Mouse (Mus musculus): ENCODE results near the gene Rasal1.

Gene Rasal1

DNA sequence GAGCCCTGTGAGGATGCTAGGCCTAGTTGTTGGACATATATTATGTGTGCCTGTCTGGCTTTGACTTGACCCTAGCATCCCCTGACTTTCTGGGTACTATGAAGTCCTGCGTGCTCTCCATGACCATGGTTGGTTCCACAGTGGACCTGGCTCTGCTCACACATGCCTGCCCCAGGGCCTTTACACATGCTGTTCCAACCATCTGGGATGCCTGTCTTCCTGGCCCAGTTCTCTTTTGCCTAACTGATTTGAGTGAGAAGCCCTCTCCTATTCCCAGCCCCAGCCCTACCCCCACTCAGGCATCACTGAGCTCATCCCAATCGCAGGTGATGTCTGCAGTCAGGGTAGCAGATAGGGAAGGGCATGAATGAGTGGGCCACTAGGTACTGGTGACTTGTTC, 5.3 kb downstream of the Rasal1 start:
- no peak for DNase-seq (ENCODE audit: low read depth, low spot score)

- no peak for DNase-seq (ENCODE audit: low read depth, low spot score)
These were observed 7.7 kb downstream of the Rasal1 start for GRCm38 (mm10) chr5:120656281-120656751.

GRCm38 (mm10) chr5:120660816-120661215, 12.2 kb downstream of the Rasal1 start:
- no peak for DNase-seq (ENCODE audit: low read depth, low spot score)

DNA sequence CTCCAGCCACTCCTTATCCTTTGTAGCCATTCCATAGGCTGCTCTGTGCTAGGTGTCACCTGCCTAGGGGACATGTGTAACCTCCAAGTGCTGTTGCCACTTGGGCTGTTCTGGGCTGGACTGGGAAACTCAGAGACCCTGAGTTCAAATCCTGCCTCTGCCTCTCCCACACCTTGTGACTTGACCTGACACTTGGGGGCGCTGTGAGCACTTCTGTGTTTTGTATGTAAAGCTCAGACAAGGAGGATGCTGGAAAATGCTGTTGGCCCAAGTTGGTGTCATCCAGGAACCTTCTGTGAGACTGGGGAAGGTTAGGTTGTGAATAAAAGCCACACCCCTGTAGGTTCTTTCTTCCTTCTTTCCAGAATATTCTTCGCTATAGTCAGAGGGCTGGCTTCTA, 16.3 kb downstream of the Rasal1 start:
- no peak for DNase-seq (ENCODE audit: low read depth, low spot score)

DNA sequence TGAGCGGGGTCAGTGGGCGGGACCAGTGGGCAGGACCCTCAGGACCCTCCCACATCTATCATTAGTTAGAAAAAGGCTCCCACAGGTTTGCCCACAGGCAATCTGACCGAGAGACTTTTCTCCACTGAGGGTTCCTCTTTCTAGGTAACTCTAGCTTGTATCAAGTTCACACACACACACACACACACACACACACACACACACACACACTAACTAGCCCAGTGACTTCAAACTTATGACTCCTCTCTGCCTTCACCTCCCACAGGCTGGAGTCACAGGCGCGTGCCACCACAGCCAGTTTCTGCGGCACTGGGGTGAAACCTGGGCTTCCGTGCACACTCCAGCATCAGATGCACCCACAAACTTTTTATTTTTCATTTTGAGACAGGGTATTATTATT, 20.1 kb downstream of the Rasal1 start:
- no peak for DNase-seq (ENCODE audit: low read depth, low spot score)

DNA sequence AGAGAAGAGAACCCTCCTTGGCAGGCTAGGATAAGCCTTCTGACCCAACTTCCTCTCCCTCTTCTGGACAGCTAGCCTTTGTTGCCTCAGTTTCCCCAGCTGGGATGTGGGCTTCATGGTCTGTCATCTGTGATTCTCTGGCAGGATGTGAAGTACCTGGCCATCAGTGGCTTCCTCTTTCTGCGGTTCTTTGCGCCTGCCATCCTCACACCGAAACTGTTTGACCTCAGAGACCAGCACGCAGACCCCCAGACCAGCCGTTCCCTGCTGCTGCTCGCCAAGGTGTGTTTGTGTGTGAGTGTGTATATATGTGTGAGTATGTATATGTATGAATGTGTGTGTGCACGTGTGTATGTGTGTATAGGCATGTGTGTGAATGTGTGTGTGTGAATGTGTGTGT, 21.5 kb downstream of the Rasal1 start:
- no peak for DNase-seq (ENCODE audit: low read depth, low spot score)

- no peak for DNase-seq (ENCODE audit: low read depth, low spot score)
These were observed 23.3 kb downstream of the Rasal1 start for GRCm38 (mm10) chr5:120671865-120672264.

- DNase-seq (ENCODE audit: low read depth, low spot score) = no peak
These were observed 25.0 kb downstream of the Rasal1 start for GRCm38 (mm10) chr5:120673626-120674025.

- no peak for DNase-seq (ENCODE audit: low read depth, low spot score)
These were observed 25.9 kb downstream of the Rasal1 start for GRCm38 (mm10) chr5:120674229-120675145.

DNA sequence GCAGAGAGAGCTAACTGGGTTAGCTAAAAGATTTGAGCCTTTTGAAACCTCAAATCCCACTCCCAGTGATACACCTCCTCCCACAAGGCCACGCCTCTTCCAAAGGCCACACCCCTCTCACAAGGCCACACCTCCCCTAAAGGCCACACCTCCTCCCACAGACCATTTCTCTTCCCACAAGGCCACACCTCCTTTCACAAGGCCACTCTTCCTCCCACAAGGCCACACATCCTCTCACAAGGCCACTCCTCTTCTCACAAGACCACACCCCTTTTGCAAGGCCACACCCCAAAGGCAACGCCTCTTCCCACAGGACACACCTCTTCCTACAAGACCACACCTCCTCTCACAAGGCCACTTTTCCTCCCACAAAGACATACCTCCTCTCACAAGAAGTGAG, 28.9 kb downstream of the Rasal1 start:
- no peak for DNase-seq (ENCODE audit: low read depth, low spot score)

- peak; percentile 86 for DNase-seq (ENCODE audit: low read depth, low spot score)
These were observed 31.3 kb downstream of the Rasal1 start for GRCm38 (mm10) chr5:120679676-120680555.

DNA sequence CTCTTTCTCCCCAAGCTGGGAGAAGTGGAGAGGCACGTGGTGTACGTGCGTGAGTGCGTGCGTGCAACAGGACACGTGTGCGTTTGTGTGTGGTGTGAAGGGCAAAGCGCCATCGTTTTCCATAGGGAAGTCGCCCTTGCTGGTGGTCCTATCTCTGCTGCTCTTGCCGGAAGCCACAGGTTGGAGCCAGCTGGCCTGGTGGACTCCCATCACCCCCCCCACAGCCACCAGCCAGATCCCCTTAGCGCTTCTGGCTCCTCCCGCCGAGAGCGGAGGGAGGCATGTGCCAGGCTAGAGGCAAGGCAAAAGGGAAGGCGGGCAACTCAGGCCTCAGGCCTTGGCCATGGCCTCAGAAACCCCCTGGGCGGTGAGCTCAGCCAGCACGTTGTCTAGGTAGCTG, 32.3 kb downstream of the Rasal1 start:
- DNase-seq (ENCODE audit: low read depth, low spot score) = no peak

DNA sequence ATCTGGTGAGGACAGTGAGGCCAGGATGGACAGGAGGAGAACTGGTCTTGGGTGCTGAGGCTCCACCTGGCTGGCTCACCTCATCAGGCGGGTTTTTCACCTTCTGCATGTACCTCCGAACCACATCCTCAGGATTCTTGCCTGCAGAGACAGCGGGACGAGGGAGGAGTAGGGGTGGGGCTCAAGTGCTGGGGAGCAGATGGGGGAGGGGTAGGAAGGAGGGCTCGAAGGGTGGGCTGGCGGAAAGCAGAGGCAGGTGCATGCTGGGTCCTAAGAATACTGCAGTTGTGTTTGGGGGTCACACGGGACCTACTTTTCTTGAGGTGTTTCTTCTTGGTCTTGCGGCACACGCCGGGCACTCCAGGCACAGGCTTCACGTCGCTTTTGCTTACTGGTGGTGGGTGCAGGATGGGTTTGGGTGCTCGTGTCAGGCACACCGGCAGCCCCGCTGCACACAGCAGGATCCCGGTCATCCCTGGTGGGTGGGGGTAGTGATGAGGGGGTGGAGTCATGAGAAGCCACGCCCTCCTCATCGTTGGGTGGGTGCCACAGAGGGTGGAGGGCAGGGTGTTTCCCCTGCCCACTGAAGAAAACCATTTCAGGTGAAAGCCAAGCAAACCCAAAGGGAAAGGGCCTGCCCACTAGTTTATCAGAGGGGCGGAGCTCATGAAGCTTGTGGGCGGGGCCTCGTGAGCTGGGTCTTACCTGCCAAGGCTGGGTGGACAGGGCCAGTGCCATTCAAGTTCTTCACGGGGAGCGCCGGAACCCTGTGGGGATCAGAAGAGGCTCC, 34.6 kb downstream of the Rasal1 start:
- DNase-seq (ENCODE audit: low read depth, low spot score) = no peak

- no peak for DNase-seq (ENCODE audit: low read depth, low spot score)
These were observed 37.1 kb downstream of the Rasal1 start for GRCm38 (mm10) chr5:120685678-120686077.

DNA sequence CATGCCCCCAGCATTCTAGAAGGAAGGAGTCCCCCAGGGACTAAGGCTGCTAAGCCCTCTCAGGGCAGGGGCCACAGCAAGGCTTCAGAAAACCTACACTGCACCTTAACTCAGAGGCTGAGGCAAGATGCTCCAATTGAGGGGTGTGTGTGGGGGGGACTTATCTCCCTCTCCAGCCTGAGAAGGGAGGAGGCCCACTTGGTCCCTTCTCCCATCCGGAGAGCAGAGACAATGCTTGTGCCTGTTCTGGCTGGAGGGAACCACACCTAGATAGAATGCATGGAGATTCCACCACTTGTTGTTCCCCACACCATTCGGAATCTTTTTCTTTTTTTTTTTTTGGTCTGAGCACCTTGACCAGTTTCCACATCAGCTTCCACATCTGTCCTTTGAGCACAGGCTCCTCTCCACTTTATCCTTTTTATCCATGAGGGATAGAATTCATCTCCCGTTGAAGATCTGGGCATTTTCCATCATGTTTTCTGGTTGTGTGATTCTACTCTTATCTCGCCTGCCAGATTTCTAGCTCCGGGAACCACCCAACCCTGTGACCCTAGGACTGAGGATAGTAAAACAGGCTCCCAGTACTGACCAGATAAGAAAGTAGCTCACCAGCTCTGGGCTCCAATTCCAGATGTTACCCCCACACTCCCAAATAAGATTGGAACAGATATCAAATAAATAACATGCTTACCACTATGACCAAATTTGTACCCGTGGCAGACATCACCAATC, 38.3 kb downstream of the Rasal1 start:
- no peak for DNase-seq (ENCODE audit: low read depth, low spot score)

DNA sequence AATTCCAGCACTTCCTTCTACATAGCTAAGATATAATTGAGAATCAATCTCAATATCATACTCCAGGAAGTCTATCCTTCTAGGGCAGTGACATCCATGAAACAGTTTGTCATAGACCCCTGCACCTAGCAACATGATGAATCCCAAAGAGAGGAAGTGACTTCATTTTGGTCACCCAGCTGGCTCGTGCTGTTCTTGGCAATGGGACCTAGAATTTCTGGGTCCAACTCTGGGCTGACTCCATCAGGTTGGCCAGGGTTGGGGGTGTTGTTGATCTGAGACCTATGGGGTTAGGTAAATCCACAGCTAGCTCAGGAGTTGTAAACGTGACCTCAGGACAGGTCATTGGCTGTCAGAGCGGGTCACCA, 38.9 kb downstream of the Rasal1 start:
- DNase-seq (ENCODE audit: low read depth, low spot score) = no peak

- DNase-seq (ENCODE audit: low read depth, low spot score) = no peak
These were observed 39.3 kb downstream of the Rasal1 start for GRCm38 (mm10) chr5:120687897-120688296.

DNA sequence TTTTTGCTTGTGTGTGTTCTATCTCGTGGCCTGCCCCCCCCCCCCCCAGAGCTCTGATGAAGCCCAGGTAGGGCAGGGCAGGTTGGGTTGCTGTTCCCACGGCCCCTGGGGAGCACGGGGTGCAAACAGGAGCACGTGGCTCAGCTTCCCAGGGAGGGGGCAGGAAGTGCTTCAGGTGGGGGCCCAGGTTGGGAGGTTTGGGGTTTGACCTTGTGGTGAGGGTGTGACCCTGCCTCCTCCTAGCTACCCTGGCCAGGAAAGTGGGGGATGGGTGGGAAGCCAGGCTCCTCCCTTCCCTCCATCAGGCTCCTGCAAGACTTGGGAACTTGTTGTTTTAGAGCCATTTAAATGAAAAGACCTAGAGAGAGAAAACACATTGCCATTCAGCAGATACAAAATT, 39.8 kb downstream of the Rasal1 start:
- DNase-seq (ENCODE audit: low read depth, low spot score) = no peak

DNA sequence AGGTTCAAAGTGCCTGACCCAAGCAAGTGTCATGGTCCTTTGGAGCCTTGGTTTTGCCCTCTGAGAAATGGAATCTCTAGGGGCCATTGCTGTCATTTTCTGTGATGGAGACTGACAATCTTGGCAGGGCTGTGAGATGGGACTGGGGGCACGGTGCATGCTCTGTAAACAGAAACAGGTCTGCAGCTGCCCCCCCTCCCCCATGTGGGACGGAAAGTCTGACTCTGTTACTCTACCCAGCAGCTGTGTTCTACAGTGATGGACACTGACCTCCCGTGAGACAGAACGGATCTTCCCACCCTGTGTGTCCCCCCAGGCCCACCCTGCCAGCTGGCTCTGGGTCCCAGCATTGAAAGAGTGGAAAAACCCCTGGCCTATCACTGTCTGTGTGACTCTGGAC, 41.8 kb downstream of the Rasal1 start:
- no peak for DNase-seq (ENCODE audit: low read depth, low spot score)

DNA sequence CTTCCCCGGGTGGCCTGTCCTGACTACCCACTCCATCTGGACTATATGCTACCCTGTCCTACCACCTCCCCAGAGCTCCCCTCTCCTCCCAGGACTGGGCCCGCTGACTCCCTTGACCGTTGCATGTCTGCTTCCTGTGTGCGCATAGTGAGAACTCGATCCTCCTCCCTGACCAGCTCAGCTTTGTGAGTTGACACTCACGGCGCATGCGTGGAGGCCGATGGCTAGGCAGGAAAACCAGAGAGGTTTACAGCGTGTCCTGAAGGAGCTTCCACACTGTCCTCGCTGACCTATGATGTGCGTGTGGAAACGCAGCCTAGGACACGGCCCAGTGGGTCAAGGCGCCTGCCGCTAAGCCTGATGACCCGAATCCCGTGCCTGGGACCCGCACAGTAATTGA, 43.4 kb downstream of the Rasal1 start:
- DNase-seq (ENCODE audit: low read depth, low spot score) = no peak
